Mouse (Mus musculus) bone marrow, adult 2 months (tissue): Measurements from ENCODE around the gene Fa2h.

Source experiments
- CTCF ChIP-seq: fragments of 200-500 bp; IDR thresholded peaks from 2 replicates; pipeline ENCODE4 v1.5.1; 2011; ENCODE audit warnings: low read length, control low read depth; ENCODE audit not compliant: control insufficient read depth, insufficient read depth
- POLR2A ChIP-seq: fragments of 200-500 bp; IDR thresholded peaks from 2 replicates; pipeline ENCODE4 v1.6.1; 2011; ENCODE audit warnings: low read depth, mild to moderate bottlenecking, control low read depth, low read length, borderline replicate concordance; ENCODE audit not compliant: control insufficient read depth

DNA sequence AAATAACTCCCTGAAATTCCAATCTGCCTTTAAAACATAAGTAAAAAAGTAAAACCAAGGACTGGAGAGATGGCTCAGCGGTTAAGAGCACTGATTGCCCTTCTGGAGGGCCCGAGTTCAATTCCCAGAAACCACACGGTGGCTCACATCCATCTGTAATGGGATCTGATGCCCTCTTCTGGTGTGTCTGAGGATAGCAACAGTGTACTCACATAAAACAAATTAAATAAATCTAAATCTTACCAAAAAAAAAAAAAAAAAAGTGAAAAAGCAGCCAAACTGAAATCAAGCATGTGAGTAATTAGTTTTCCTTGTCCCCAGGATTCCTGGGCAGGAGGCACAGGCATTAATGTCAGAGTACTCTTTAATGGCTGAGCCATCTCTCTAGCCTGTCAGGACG lies 56.9 kb downstream of the Fa2h start:
- TF ChIP-seq POLR2A = no peak
- TF ChIP-seq CTCF = no peak
